Mouse (Mus musculus) G1E (cell line): ENCODE results near the gene Dcpp2. TPM values are rescaled to one million over a fixed set of nuclear protein-coding genes. Genes with fewer than 3 reads are reported as not detected.
A peak's percentile ranks its signal among the peaks of the same experiment; 100 is the strongest.
"Not testable (repeated sequence)": the region's sequence is repeated elsewhere in the genome, so short reads cannot be mapped to it uniquely, and the experiment has no call there.

ENCODE experiments used
- ATAC-seq: 2 replicates; pipeline ENCODE4 v1.8.0; 2016; ENCODE audit warnings: mild to moderate bottlenecking; ENCODE audit not compliant: insufficient number of reproducible peaks, poor library complexity, low FRiP score, severe bottlenecking; ENCODE audit errors: extremely low read depth
- DNase-seq: peaks from one replicate; pipeline ENCODE4 v3.0.0; 2012; ENCODE audit warnings: low spot score
- H3K27me3 ChIP-seq: 2 replicates; pipeline ENCODE4 v1.6.1; 2012; ENCODE audit warnings: mild to moderate bottlenecking, low read length, inconsistent platforms; ENCODE audit not compliant: insufficient read depth
- H3K36me3 ChIP-seq: replicated peaks from 2 replicates; pipeline ENCODE3; 2012; ENCODE audit warnings: mild to moderate bottlenecking, inconsistent platforms
- H3K4me1 ChIP-seq: 2 replicates; pipeline ENCODE4 v1.6.1; 2012; ENCODE audit warnings: low read depth, low read length, inconsistent platforms, mixed read lengths; ENCODE audit not compliant: insufficient read depth
- H3K4me3 ChIP-seq: 2 replicates; pipeline ENCODE4 v1.5.1; 2012; ENCODE audit warnings: low read depth, mild to moderate bottlenecking, inconsistent platforms, low read length, moderate library complexity, mixed read lengths
- H3K9me3 ChIP-seq: replicated peaks from 2 replicates; pipeline ENCODE4 v1.6.1; 2012; ENCODE audit warnings: inconsistent platforms
- CTCF ChIP-seq: IDR thresholded peaks from 2 replicates; pipeline ENCODE4 v1.5.1; 2012; ENCODE audit warnings: low read depth, low read length, inconsistent platforms, mixed read lengths
- GATA1 ChIP-seq: IDR thresholded peaks from 2 replicates; pipeline ENCODE4 v1.6.1; 2012; ENCODE audit warnings: borderline replicate concordance, low read length, inconsistent platforms, mixed read lengths
- GATA2 ChIP-seq: IDR thresholded peaks from 2 replicates; pipeline ENCODE4 v1.6.1; 2012; ENCODE audit warnings: low read depth, low read length, inconsistent platforms, borderline replicate concordance
- POLR2AphosphoS5 ChIP-seq: IDR thresholded peaks from 2 replicates; pipeline ENCODE4 v1.6.1; 2012; ENCODE audit warnings: low read depth, low read length, inconsistent platforms; ENCODE audit not compliant: insufficient replicate concordance
- TAL1 ChIP-seq: conservative IDR thresholded peaks from 2 replicates; pipeline ENCODE4 v1.6.1; 2012; ENCODE audit warnings: low read depth, low read length, inconsistent platforms, mixed read lengths
- polyA plus RNA-seq: library from polyadenylated mRNA; stranded (reverse); fragments of >175 nt; gene quantifications from 2 replicates; pipeline ENCODE4 v1.2.3, GENCODE M21; 2012
- total RNA-seq, 2 experiments: library from RNA; stranded (forward) in 1 of 2; stranded (reverse) in 1 of 2; fragments of 200-1000 nt in 1 of 2; fragments of >200 nt in 1 of 2; fragmentation: Nextera tagmentation in 1 of 2; gene quantifications; 2 replicates each; pipeline ENCODE4 v1.2.3; 2014 to 2017

Dcpp2 gene
- total RNA-seq (2014; fragmentation: Nextera tagmentation), result not detected in 2 replicates
- 0.22 TPM in 1 of 2 replicates, not detected in the other for total RNA-seq (2017)
- polyA plus RNA-seq, result not detected in 2 replicates

DNA sequence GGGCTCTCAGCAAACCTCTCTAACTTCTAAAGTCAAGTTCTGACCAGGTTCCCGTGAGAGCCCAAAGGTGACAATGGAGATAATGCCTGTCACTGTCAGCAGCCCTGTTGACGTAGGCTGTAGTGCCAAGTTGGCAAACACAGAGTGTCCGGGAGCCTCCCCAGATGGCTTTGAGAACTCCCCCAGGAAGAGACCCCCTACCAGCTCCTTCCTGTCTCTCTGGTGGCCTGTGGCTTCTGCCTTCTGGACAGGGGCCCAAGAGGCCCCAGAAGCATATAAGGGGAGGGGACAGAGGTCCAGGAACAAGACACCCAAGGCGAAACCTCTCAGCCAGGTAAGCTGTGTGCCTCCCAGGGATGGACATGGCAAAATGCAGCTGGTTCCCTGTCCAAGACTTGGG is at the start of gene Dcpp2, which contains the start of gene Dcpp1:
TSS of gene Dcpp2 (plus strand) at position 305 of the 400 bp plus-strand sequence.
TSS of gene Dcpp1 (plus strand) at position 301 of the 400 bp plus-strand sequence.
- H3K27me3 ChIP-seq, DNase-seq, H3K9me3 ChIP-seq, ATAC-seq, H3K4me3 ChIP-seq, H3K36me3 ChIP-seq, H3K4me1 ChIP-seq: not testable (repeated sequence)

- Histone ChIP-seq H3K9me3 (no peaks in the 10 kb centered on the region), H3K36me3 (peaks cover 14% of the 10 kb centered on the region), H3K27me3 (peaks cover 32% of the 10 kb centered on the region), H3K4me1 (peaks cover 31% of the 10 kb centered on the region), H3K4me3 (no peak overlapping the region)
- ATAC-seq, result no peak
- no peak for DNase-seq
- TF ChIP-seq TAL1 (no peak), POLR2AphosphoS5 (no peak), CTCF (no peak), GATA1 (no peak), GATA2 (no peak)
Measured at GRCm38 (mm10) chr17:23831201-23831600, 49.5 kb upstream of the Dcpp2 start.

DNA sequence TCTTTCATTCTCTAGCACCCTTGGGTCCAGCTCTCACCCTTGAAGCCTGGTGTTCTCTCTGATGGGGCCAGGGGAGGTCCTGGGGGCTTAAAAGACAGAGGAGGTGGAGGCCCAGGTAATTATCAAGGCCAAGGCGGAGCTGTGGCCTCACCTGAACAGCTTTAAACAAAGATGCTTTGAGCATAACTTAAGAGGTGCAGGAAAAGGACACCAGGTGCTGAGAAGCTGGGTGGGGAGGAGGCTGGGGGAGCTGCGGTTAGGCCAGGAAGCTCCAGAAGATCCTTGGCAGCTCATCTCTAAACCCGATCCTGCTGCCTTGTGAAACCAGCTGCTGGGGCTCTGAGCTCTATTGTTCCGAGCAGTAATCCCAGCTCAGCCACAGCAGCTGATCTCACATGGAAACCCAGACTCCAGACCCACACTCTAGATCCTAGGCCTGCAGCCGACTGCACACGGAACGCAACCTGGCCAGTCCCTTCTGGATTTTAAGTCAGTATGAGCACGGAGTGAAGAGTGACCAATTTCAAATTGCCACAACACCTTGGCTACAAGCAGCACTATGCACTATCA is 44.6 kb upstream of the Dcpp2 start, which contains the start of gene Prss33:
TSS of gene Prss33 (minus strand) at position 51 of the 570 bp plus-strand sequence.
- H3K9me3 ChIP-seq, result no peaks in the 10 kb centered on the region
- no peak for DNase-seq
- H3K4me1 ChIP-seq, result peaks cover 8% of the 10 kb centered on the region
- no peak within 1 kb of the TSS for H3K4me3 ChIP-seq
- H3K36me3 ChIP-seq, result no peaks in the 10 kb centered on the region
- H3K27me3 ChIP-seq, result peaks cover 51% of the 10 kb centered on the region
- no peak for ATAC-seq
- no peak for TF ChIP-seq GATA1
- TF ChIP-seq GATA2, result no peak
- TF ChIP-seq POLR2AphosphoS5, result no peak
- TF ChIP-seq TAL1, result no peak
- no peak for TF ChIP-seq CTCF

DNA sequence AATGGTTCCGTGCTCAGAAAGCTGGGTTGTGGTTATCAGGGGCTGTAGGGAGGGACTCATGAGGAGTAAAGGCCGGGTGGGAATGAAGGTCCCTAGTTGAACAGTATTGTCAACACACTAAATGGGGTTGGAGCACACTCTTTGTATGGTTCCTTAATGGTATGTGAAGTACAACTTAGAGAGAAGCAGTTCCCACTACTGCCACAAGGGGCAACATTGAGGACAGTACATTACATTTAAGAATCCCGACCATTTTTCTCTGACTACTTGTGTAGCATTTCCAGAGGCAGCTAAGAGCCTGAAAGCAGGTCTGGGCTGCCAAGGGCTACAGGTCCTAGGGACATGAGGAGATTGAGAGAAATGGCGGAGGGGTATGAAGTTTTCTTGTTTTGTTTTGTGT is 39.5 kb upstream of the Dcpp2 start:
- ATAC-seq (no peak), DNase-seq (no peak)
- Histone ChIP-seq H3K4me1 (peaks cover 2% of the 10 kb centered on the region; the same call in 1 of the 2 replicates), H3K9me3 (no peaks in the 10 kb centered on the region), H3K4me3 (no peak overlapping the region), H3K27me3 (peaks cover 28% of the 10 kb centered on the region), H3K36me3 (no peaks in the 10 kb centered on the region)
- TF ChIP-seq POLR2AphosphoS5, result no peak
- TF ChIP-seq CTCF, result peak; percentile 82

DNA sequence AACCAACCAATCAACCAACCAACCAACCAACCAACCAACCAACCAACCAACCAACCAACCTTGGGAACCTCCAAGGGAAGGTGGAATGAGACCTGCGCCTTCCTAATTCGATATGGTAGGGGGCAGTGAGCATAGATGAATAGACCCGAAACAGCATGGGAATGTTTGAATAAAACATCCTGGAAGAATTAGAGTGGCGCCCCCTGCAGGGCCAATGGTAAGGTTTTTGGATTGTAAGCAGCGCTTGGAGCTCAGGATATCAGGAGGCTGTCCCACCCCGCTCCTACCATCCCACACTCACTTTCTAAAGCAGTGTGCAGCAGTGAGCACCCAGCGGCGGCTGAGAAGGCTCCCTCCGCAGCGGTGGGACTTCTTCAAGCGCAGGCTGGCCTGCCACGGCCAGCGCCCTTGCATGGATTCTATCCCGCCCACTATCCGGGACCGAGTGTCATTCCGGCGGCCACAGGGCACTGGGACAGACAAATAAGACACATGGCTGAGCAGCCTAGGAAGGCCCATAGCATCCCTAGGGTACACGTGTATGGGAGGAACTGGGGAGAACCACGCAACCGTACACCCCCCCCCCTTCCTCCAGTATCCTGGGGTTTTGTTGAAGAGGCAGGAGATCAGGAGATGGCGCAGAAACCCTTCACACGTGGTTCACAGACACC is 37.4 kb upstream of the Dcpp2 start:
- H3K4me3 ChIP-seq, result no peak overlapping the region
- no peaks in the 10 kb centered on the region for H3K4me1 ChIP-seq
- H3K9me3 ChIP-seq, result no peaks in the 10 kb centered on the region
- no peak for ATAC-seq
- no peak for TF ChIP-seq GATA2
- TF ChIP-seq POLR2AphosphoS5, result no peak
- TF ChIP-seq CTCF, result no peak
- no peak for TF ChIP-seq GATA1
- TF ChIP-seq TAL1, result no peak
- no peaks in the 10 kb centered on the region for H3K36me3 ChIP-seq
- DNase-seq, result no peak
- H3K27me3 ChIP-seq, result peaks cover 13% of the 10 kb centered on the region

DNA sequence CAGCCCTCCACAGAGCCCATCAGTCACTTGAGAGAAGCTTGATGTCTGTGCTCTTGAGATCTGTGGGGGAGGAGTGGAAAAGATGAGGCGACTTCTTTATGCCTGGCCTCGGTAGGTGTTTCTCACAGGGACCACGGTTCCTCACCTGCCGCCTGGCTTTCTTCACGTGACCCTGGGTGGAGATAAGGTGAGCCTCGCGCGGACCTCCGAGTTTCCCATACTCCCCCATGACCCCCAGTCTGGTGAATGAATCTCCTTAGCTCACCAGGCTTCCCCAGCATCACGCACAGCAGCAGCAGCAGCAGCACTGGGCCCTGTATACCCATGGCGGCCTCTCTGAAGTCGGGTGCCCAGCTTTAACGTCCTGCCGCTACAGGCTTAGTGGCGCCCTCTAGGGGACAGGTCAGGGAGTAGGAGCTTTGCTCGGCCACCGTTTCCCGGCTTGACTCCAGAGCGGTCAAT is 36.8 kb upstream of the Dcpp2 start, which contains the start of the genes Prss32 and Prss41:
TSS of gene Prss32 (plus strand) at position 44 of the 462 bp plus-strand sequence.
TSS of gene Prss41 (minus strand) at position 361 of the 462 bp plus-strand sequence.
- Histone ChIP-seq H3K4me1 (no peaks in the 10 kb centered on the region), H3K27me3 (peaks cover 13% of the 10 kb centered on the region), H3K4me3 (no peak within 1 kb of the TSS), H3K9me3 (no peaks in the 10 kb centered on the region), H3K36me3 (no peaks in the 10 kb centered on the region)
- ATAC-seq (no peak), DNase-seq (no peak)
- TF ChIP-seq CTCF, result 0 out of 2 replicates have a peak, but pooled peaks have one; percentile 17
- TF ChIP-seq GATA1, result no peak
- no peak for TF ChIP-seq POLR2AphosphoS5
- no peak for TF ChIP-seq GATA2
- TF ChIP-seq TAL1, result no peak

DNA sequence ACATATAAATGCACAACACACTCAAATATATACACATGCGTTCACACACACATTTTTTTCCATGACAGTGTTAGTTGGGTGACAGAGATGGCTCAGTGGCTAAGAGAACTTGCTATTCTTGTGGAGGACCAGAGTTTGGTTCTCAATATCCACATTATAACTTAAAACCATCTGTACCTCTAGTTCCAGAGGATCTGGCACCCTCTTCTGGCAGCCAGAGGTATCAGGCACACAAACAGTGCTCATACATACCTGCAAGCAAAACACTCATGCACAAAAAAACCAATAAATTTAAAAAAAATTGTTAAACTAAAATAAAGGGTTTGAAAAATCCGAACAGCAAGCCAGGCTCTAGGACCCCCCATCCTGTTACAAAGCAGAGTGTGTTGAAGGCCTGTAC is 30.7 kb upstream of the Dcpp2 start:
- Histone ChIP-seq H3K4me3 (no peak overlapping the region), H3K4me1 (peaks cover 7% of the 10 kb centered on the region), H3K36me3 (no peaks in the 10 kb centered on the region), H3K27me3 (peaks cover 8% of the 10 kb centered on the region), H3K9me3 (no peaks in the 10 kb centered on the region)
- no peak for DNase-seq
- TF ChIP-seq GATA1 (no peak), TAL1 (no peak), POLR2AphosphoS5 (no peak), GATA2 (no peak), CTCF (no peak)
- no peak for ATAC-seq
